In genomic region chr13:97744036-97744435, GRCm38 (mm10) we compare ENCODE assay signal across 21 mouse cellular contexts. TPM values are rescaled to one million over a fixed set of nuclear protein-coding genes. Genes with fewer than 3 reads are reported as not detected.
DNase-seq lines count a peak whose midpoint lies in the region; ATAC-seq lines count a peak whose summit lies in the region.
"Had no signal": no experiment of that assay in that cellular context is flagged by ENCODE, and none has a peak within 500 bp of the region (broad histone marks: within the 10 kb centered on the region; RNA-seq: fewer than 3 reads in every experiment).

No protein-coding gene starts in this region.

- H3K9ac ChIP-seq in midbrain, embryonic 13.5 days (replicated peaks) = no peak overlapping the region
- H3K9ac ChIP-seq: forebrain, postnatal 0 days; hindbrain, embryonic 14.5 days had no signal

- H3K36me3 ChIP-seq in midbrain, embryonic 10.5 days = no peaks in the 10 kb centered on the region
- H3K36me3 ChIP-seq in midbrain, embryonic 13.5 days = no peaks in the 10 kb centered on the region
- H3K36me3 ChIP-seq: embryonic facial prominence, embryonic 10.5 days; forebrain, embryonic 10.5 days had no signal

- H3K27ac ChIP-seq in midbrain, embryonic 10.5 days (replicated peaks) = 0 out of 2 replicates have a peak overlapping the region, but pooled peaks have one; percentile 10
- no peak overlapping the region for H3K27ac ChIP-seq in midbrain, embryonic 13.5 days
- H3K27ac ChIP-seq: embryonic facial prominence, embryonic 10.5 days; heart, adult 2 months; hindbrain, embryonic 14.5 days; macrophage had no signal

- 61% methylated on average over 2 of the region's 2 CpGs for WGBS in midbrain, embryonic 10.5 days
- WGBS in midbrain, embryonic 13.5 days = 25% methylated on average over 2 of the region's 2 CpGs

- ATAC-seq in midbrain, embryonic 13.5 days = no peak
- ATAC-seq in erythroblast, adult 5-6 weeks (replicated peaks; ENCODE audit: low FRiP score, poor library complexity, severe bottlenecking) = 0 out of 2 replicates have a peak, but pooled peaks have one; percentile 2
- ATAC-seq: activated CD4-positive, CD25-positive, alpha-beta regulatory T cell, adult 4 months; forebrain, postnatal 0 days had no signal

- H3K9me3 ChIP-seq in midbrain, embryonic 10.5 days (replicated peaks) = no peaks in the 10 kb centered on the region
- H3K9me3 ChIP-seq in midbrain, embryonic 13.5 days = no peaks in the 10 kb centered on the region
- H3K9me3 ChIP-seq: embryonic facial prominence, embryonic 10.5 days; forebrain, embryonic 10.5 days had no signal

- no peaks in the 10 kb centered on the region for H3K27me3 ChIP-seq in midbrain, embryonic 10.5 days (ENCODE audit: low read depth, poor library complexity, severe bottlenecking)
- no peaks in the 10 kb centered on the region for H3K27me3 ChIP-seq in midbrain, embryonic 13.5 days
- H3K27me3 ChIP-seq: CH12.LX had no signal

- DNase-seq in heart, adult 11 months = peak; percentile 31
- no peak for DNase-seq in heart, adult 8-10 months (ENCODE audit: low spot score)
- no peak for DNase-seq in midbrain, embryonic 10.5 days (ENCODE audit: low spot score)
- no peak for DNase-seq in adipocyte (ENCODE audit: low spot score)
- no peak for DNase-seq in thymus, postnatal 25 days
- DNase-seq: B cell, adult 2 months; cerebellum, adult 11 months; cerebellum, adult 9-11 months; forebrain, postnatal 0 days; gastrocnemius, postnatal 14 days; heart, adult 2 months; kidney, adult 9 months; kidney, postnatal 25 days had no signal

- no peak overlapping the region for H3K4me2 ChIP-seq in midbrain, embryonic 13.5 days (replicated peaks)
- H3K4me2 ChIP-seq: hindbrain, embryonic 14.5 days had no signal

- H3K4me1 ChIP-seq in midbrain, embryonic 10.5 days = peaks cover 51% of the 10 kb centered on the region
- peaks cover 56% of the 10 kb centered on the region for H3K4me1 ChIP-seq in midbrain, embryonic 13.5 days (replicated peaks)

- no peak overlapping the region for H3K4me3 ChIP-seq in midbrain, embryonic 10.5 days
- H3K4me3 ChIP-seq in midbrain, embryonic 13.5 days (replicated peaks) = no peak overlapping the region
- H3K4me3 ChIP-seq: embryonic facial prominence, embryonic 10.5 days; forebrain, embryonic 10.5 days; heart, adult 2 months had no signal

RNA-seq across cellular contexts. Expression of gene Gm10260, which starts 16.4 kb away (rescaled TPM):
- 100 to 1,000 TPM in 3 of 4 experiments, 10 to 100 TPM in 1; 89.5 to 120 (median 108) TPM for total RNA-seq in heart, adult 8-10 months (2022)
- 4.2 and 4.9 TPM in 2 replicates for polyA plus RNA-seq in midbrain, embryonic 10.5 days (2016; fragmentation: Nextera tagmentation; extraction: Ambion mirVana)
- 3.7 and 4.9 TPM in 2 replicates for polyA plus RNA-seq in midbrain, embryonic 13.5 days (2015; fragmentation: Nextera tagmentation; extraction: Ambion mirVana)
- 13.2 and 21.1 TPM in 2 replicates for total RNA-seq in erythroblast, adult 5-6 weeks (2015; ENCODE audit: low replicate concordance)
- 4.6 and 5.9 TPM in 2 replicates for total RNA-seq in erythroblast, adult 5-6 weeks (2017; ENCODE audit: low replicate concordance)

Comparison
In these comparisons a context has a peak if more than half of its experiments do, and no peak if none do; other contexts are left out.
1. RNA of gene Gm10260, which starts 16.4 kb away (total RNA-seq): 89.5 to 120 TPM in heart, adult 8-10 months; 4.6 to 21.1 TPM in erythroblast, adult 5-6 weeks; every median in the first group is over 4 times any median in the second.